Mouse (Mus musculus) heart, adult 18-20 months (tissue): Measurements from ENCODE around the gene Olfr156. TPM values are rescaled to one million over a fixed set of nuclear protein-coding genes. Genes with fewer than 3 reads are reported as not detected.

ENCODE experiments used
- total RNA-seq, 2 experiments: library from RNA; stranded (reverse); gene quantifications; 2 replicates each; pipeline ENCODE4 v1.2.3; 2021

Olfr156 gene
- total RNA-seq, 2 experiments from 2014 or later = not detected

Other genes with a start within 250 kb of the Olfr156 start
- 10 to 100 TPM; 24.3 to 27.9 TPM for gene Rgp1, start 245.2 kb downstream of the Olfr156 start, total RNA-seq
- gene Gba2, start 245.0 kb downstream of the Olfr156 start, total RNA-seq = 10 to 100 TPM in 1 of 2 experiments, 1 to 10 TPM in 1; 9.3 to 10.8 TPM
- gene Msmp, start 239.4 kb downstream of the Olfr156 start, total RNA-seq = under 1 TPM in 1 of 2 experiments, not detected in 1; 0.54 TPM
- 10 to 100 TPM; 39.7 to 42.1 TPM for gene Npr2, start 192.0 kb downstream of the Olfr156 start, total RNA-seq
- gene Spag8, start 170.3 kb downstream of the Olfr156 start, total RNA-seq = not detected
- 100 to 1,000 TPM; 163 to 173 TPM for gene Hint2, start 167.4 kb downstream of the Olfr156 start, total RNA-seq
- 10 to 100 TPM; 20.0 to 21.0 TPM for gene Tmem8b, start 154.9 kb downstream of the Olfr156 start, total RNA-seq
- under 1 TPM; 0.15 to 0.28 TPM for gene Fam221b, start 154.8 kb downstream of the Olfr156 start, total RNA-seq
- not detected for gene Olfr70, start 123.1 kb downstream of the Olfr156 start, total RNA-seq
- not detected for gene Olfr71, start 113.6 kb downstream of the Olfr156 start, total RNA-seq
- 1 to 10 TPM; 4.2 to 4.9 TPM for gene Hrct1, start 96.7 kb downstream of the Olfr156 start, total RNA-seq
- gene Spaar, start 93.9 kb downstream of the Olfr156 start, total RNA-seq = 1 to 10 TPM; 3.4 to 4.5 TPM
- gene Olfr159, start 52.9 kb downstream of the Olfr156 start, total RNA-seq = not detected
- not detected for gene Olfr157, start 16.3 kb upstream of the Olfr156 start, total RNA-seq
- not detected for gene Olfr155, start 27.7 kb upstream of the Olfr156 start, total RNA-seq
- 1 to 10 TPM; 4.3 to 5.1 TPM for gene Reck, start 51.6 kb upstream of the Olfr156 start, total RNA-seq
- gene Glipr2, start 133.5 kb upstream of the Olfr156 start, total RNA-seq = 1 to 10 TPM; 3.3 to 4.4 TPM
- not detected for gene Ccin, start 159.6 kb upstream of the Olfr156 start, total RNA-seq
- 10 to 100 TPM; 79.0 to 83.2 TPM for gene Clta, start 180.6 kb upstream of the Olfr156 start, total RNA-seq